22 mouse cellular contexts compared by ENCODE assay signal in genomic region chr14:101801674-101802073, GRCm38 (mm10).
DNase-seq lines count a peak whose midpoint lies in the region; ATAC-seq and TF ChIP-seq lines count a peak whose summit lies in the region.
"Had no signal": no experiment of that assay in that cellular context is flagged by ENCODE, and none has a peak within 500 bp of the region (broad histone marks: within the 10 kb centered on the region; RNA-seq: fewer than 3 reads in every experiment).

No protein-coding gene starts in this region.

- no peak overlapping the region for H3K4me2 ChIP-seq in heart, embryonic 15.5 days
- H3K4me2 ChIP-seq in myocyte (ENCODE audit: low read depth), result no peak overlapping the region
- H3K4me2 ChIP-seq: embryonic facial prominence, embryonic 12.5 days; forebrain, embryonic 12.5 days; hindbrain, embryonic 12.5 days had no signal

- no peaks in the 10 kb centered on the region; the same call in none of the 2 replicates for H3K36me3 ChIP-seq in heart, adult 2 months (ENCODE audit: control insufficient read depth, insufficient read depth, low read length)
- no peaks in the 10 kb centered on the region for H3K36me3 ChIP-seq in heart, embryonic 10.5 days
- H3K36me3 ChIP-seq in heart, embryonic 15.5 days, result no peaks in the 10 kb centered on the region
- H3K36me3 ChIP-seq in myocyte (ENCODE audit: control insufficient read depth, insufficient read depth), result no peaks in the 10 kb centered on the region
- H3K36me3 ChIP-seq: embryonic facial prominence, embryonic 12.5 days; forebrain, embryonic 12.5 days; hindbrain, embryonic 12.5 days had no signal

- no peak for TF ChIP-seq CTCF in heart, adult 2 months (IDR thresholded peaks at IDR 0.05)
- TF ChIP-seq CTCF in lung, adult 2 months (IDR thresholded peaks at IDR 0.05; ENCODE audit: insufficient read depth, low read length), result no peak

- peaks cover 1% of the 10 kb centered on the region; the same call in 1 of the 2 replicates for H3K4me1 ChIP-seq in heart, adult 2 months (ENCODE audit: control insufficient read depth, insufficient read depth, low read length)
- peaks cover 4% of the 10 kb centered on the region; the same call in 1 of the 2 replicates for H3K4me1 ChIP-seq in heart, embryonic 10.5 days
- peaks cover 12% of the 10 kb centered on the region for H3K4me1 ChIP-seq in heart, embryonic 15.5 days (replicated peaks)
- peaks cover 23% of the 10 kb centered on the region for H3K4me1 ChIP-seq in lung, adult 2 months (ENCODE audit: control insufficient read depth, insufficient read depth, low read length)
- H3K4me1 ChIP-seq: forebrain, embryonic 12.5 days had no signal

- H3K4me3 ChIP-seq in heart, adult 2 months, result no peak overlapping the region
- H3K4me3 ChIP-seq in heart, embryonic 10.5 days, result no peak overlapping the region
- no peak overlapping the region for H3K4me3 ChIP-seq in heart, embryonic 15.5 days
- H3K4me3 ChIP-seq in lung, adult 2 months (replicated peaks; ENCODE audit: extremely low read depth, low read depth, low read length), result no peak overlapping the region
- H3K4me3 ChIP-seq in myocyte, result no peak overlapping the region
- H3K4me3 ChIP-seq: embryonic facial prominence, embryonic 12.5 days; forebrain, embryonic 12.5 days; hindbrain, embryonic 12.5 days had no signal

- no peaks in the 10 kb centered on the region for H3K79me2 ChIP-seq in heart, adult 2 months (replicated peaks; ENCODE audit: control insufficient read depth, insufficient read depth, low read length)
- H3K79me2 ChIP-seq in myocyte (ENCODE audit: control insufficient read depth, insufficient read depth), result no peaks in the 10 kb centered on the region

- H3K27ac ChIP-seq in heart, adult 2 months, result peak overlapping the region; percentile 56
- no peak overlapping the region for H3K27ac ChIP-seq in heart, embryonic 10.5 days
- H3K27ac ChIP-seq in heart, embryonic 15.5 days, result peak overlapping the region; percentile 42; the same call in 1 of the 2 replicates
- H3K27ac ChIP-seq: embryonic facial prominence, embryonic 12.5 days; forebrain, embryonic 12.5 days; hindbrain, embryonic 12.5 days had no signal

- H3K9me3 ChIP-seq in heart, embryonic 10.5 days, result no peaks in the 10 kb centered on the region
- H3K9me3 ChIP-seq in heart, embryonic 15.5 days (replicated peaks), result no peaks in the 10 kb centered on the region
- H3K9me3 ChIP-seq: embryonic facial prominence, embryonic 12.5 days; forebrain, embryonic 12.5 days; hindbrain, embryonic 12.5 days had no signal

- no peak for TF ChIP-seq POLR2A in heart, adult 2 months (IDR thresholded peaks at IDR 0.05; ENCODE audit: insufficient read depth, low read depth, low read length)
- no peak for TF ChIP-seq POLR2A in lung, adult 2 months (IDR thresholded peaks at IDR 0.05; ENCODE audit: borderline replicate concordance, extremely low read depth, low read depth, low read length)
- no peak for TF ChIP-seq POLR2A in myocyte (IDR thresholded peaks at IDR 0.05; ENCODE audit: insufficient read length, low read depth)

- ATAC-seq in heart, embryonic 15.5 days (replicated peaks; ENCODE audit: insufficient number of reproducible peaks, insufficient read depth, low FRiP score, low read depth), result no peak
- ATAC-seq: forebrain, embryonic 16.5 days; hindbrain, embryonic 16.5 days; inflammation-experienced regulatory T-cells, adult 6 months; intestine, postnatal 0 days had no signal

- no peak overlapping the region for H3K9ac ChIP-seq in heart, adult 2 months (ENCODE audit: low read depth, low read length)
- no peak overlapping the region for H3K9ac ChIP-seq in heart, embryonic 15.5 days
- H3K9ac ChIP-seq: embryonic facial prominence, embryonic 12.5 days; forebrain, embryonic 12.5 days; hindbrain, embryonic 12.5 days had no signal

- DNase-seq in heart, adult 2 months, result no peak
- DNase-seq in heart, embryonic 10.5 days (ENCODE audit: low spot score), result no peak
- no peak for DNase-seq in heart, adult 18-20 months
- peak; percentile 23 for DNase-seq in lung, postnatal 36 days
- DNase-seq in lung, adult 2 months, result no peak
- no peak for DNase-seq in spleen, postnatal 14 days (ENCODE audit: low spot score in 2 of 2)
- DNase-seq: adrenal gland, adult 2 months; adrenal gland, postnatal 25 days; cerebellum, adult 11 months; cerebellum, adult 9-10 months; cerebellum, postnatal 25 days; gastrocnemius, postnatal 10 days; kidney, adult 9 months had no signal

- WGBS in heart, adult 2 months, result 32% methylated on average over 1 of the region's 1 CpGs
- WGBS in heart, embryonic 10.5 days, result 26% methylated on average over 1 of the region's 1 CpGs
- 59% methylated on average over 1 of the region's 1 CpGs for WGBS in heart, embryonic 15.5 days
- 62% methylated on average over 1 of the region's 1 CpGs for WGBS in lung, adult 2 months

- TF ChIP-seq EP300 in heart, adult 2 months (IDR thresholded peaks at IDR 0.05; ENCODE audit: insufficient read depth, low read depth, low read length), result no peak

- H3ac ChIP-seq in myocyte (ENCODE audit: control insufficient read depth, insufficient read length), result no peak overlapping the region

- intact Hi-C loops in heart, adult 2 months (cut with DNase I), result no loop called here

- no peaks in the 10 kb centered on the region for H3K27me3 ChIP-seq in heart, adult 2 months (ENCODE audit: control insufficient read depth, insufficient read depth, low read length)
- no peaks in the 10 kb centered on the region for H3K27me3 ChIP-seq in heart, embryonic 10.5 days (ENCODE audit: insufficient read depth, poor library complexity, severe bottlenecking)
- no peaks in the 10 kb centered on the region for H3K27me3 ChIP-seq in heart, embryonic 15.5 days
- no peaks in the 10 kb centered on the region for H3K27me3 ChIP-seq in myocyte (ENCODE audit: control insufficient read depth, insufficient read depth, insufficient read length)
- H3K27me3 ChIP-seq: embryonic facial prominence, embryonic 12.5 days; forebrain, embryonic 12.5 days; hindbrain, embryonic 12.5 days had no signal

TF ChIP-seq in myocyte, 11 proteins besides CTCF, POLR2A, EP300 and RAD21:
- TF ChIP-seq CEBPB (IDR thresholded peaks at IDR 0.05; ENCODE audit: insufficient read depth, poor library complexity, severe bottlenecking) (0 out of 2 replicates have a peak, but pooled peaks have one; percentile 22), MAX (IDR thresholded peaks at IDR 0.05; ENCODE audit: low read depth) (no peak), POLR2AphosphoS2 (IDR thresholded peaks at IDR 0.05; ENCODE audit: insufficient read length, low read depth) (no peak), MYOG (IDR thresholded peaks at IDR 0.05; ENCODE audit: control insufficient read depth in 1 of 3, insufficient read depth in 1 of 3, insufficient read length in 2 of 3, low read depth in 2 of 3) (no peak), MYOD1 (IDR thresholded peaks at IDR 0.05; ENCODE audit: control insufficient read depth in 1 of 3, insufficient read length in 2 of 3, low read depth in 2 of 3) (no peak)
TF ChIP-seq in myocyte: peak in this region for 1.
